In genomic region chr7:27840104-27840503, GRCm38 (mm10) we compare ENCODE assay signal across 28 mouse cellular contexts. TPM values are rescaled to one million over a fixed set of nuclear protein-coding genes. Genes with fewer than 3 reads are reported as not detected.
DNase-seq lines count a peak whose midpoint lies in the region; ATAC-seq and TF ChIP-seq lines count a peak whose summit lies in the region.
"Had no signal": no experiment of that assay in that cellular context is flagged by ENCODE, and none has a peak within 500 bp of the region (broad histone marks: within the 10 kb centered on the region; RNA-seq: fewer than 3 reads in every experiment).

No protein-coding gene starts in this region.

- peaks cover 54% of the 10 kb centered on the region for H3K4me1 ChIP-seq in megakaryocyte, embryonic 14.5 days
- H3K4me1 ChIP-seq in ES-E14 (ENCODE audit: control insufficient read depth in 2 of 2, insufficient read depth in 2 of 2, low read length in 2 of 2, poor library complexity in 1 of 2), result peaks cover 3 to 7% of the 10 kb centered on the region in 2 experiments; a peak in 3 of 4 replicates
- H3K4me1 ChIP-seq in midbrain, embryonic 15.5 days, result peaks cover 16% of the 10 kb centered on the region

- ATAC-seq in megakaryocyte, adult 5-6 weeks (ENCODE audit: poor library complexity, severe bottlenecking), result no peak
- ATAC-seq in midbrain, embryonic 15.5 days (replicated peaks), result no peak
- ATAC-seq: forebrain, embryonic 15.5 days; hindbrain, postnatal 0 days; inflammation-experienced regulatory T-cells, adult 6 months; intestine, embryonic 16.5 days had no signal

- no peaks in the 10 kb centered on the region for H3K9me3 ChIP-seq in megakaryocyte, embryonic 14.5 days
- no peaks in the 10 kb centered on the region for H3K9me3 ChIP-seq in ES-E14 (ENCODE audit: control insufficient read depth, insufficient read depth, low read depth, low read length)
- no peaks in the 10 kb centered on the region for H3K9me3 ChIP-seq in midbrain, embryonic 15.5 days
- H3K9me3 ChIP-seq: embryonic facial prominence, embryonic 10.5 days; embryonic facial prominence, embryonic 13.5 days; forebrain, embryonic 12.5 days; forebrain, embryonic 15.5 days had no signal

- H3K4me3 ChIP-seq in megakaryocyte, embryonic 14.5 days (replicated peaks), result peak overlapping the region; percentile 44
- peak overlapping the region; percentile 86 to 92 for H3K4me3 ChIP-seq in ES-E14 (ENCODE audit: insufficient read depth in 1 of 2, low read depth in 1 of 2, low read length in 2 of 2, poor library complexity in 1 of 2, severe bottlenecking in 1 of 2)
- no peak overlapping the region for H3K4me3 ChIP-seq in midbrain, embryonic 15.5 days
- H3K4me3 ChIP-seq: erythroblast, embryonic 14.5 days; forebrain, embryonic 12.5 days; forebrain, embryonic 15.5 days had no signal

- in situ Hi-C loops in ES-E14 (cut with MboI; ENCODE audit: low sequenced_read_pairs in 2 of 2, unreplicated experiment in 2 of 2), result no loop called here

- H3K36me3 ChIP-seq in megakaryocyte, embryonic 14.5 days (replicated peaks; ENCODE audit: low read length), result peaks cover 19% of the 10 kb centered on the region
- H3K36me3 ChIP-seq in ES-E14 (ENCODE audit: control insufficient read depth, insufficient read depth, low read length, poor library complexity, severe bottlenecking), result peaks cover 6% of the 10 kb centered on the region
- H3K36me3 ChIP-seq in midbrain, embryonic 15.5 days (replicated peaks), result 0 out of 2 replicates have a peak, but pooled peaks cover 2% of the 10 kb centered on the region

- H3K27me3 ChIP-seq in megakaryocyte, embryonic 14.5 days (replicated peaks), result no peaks in the 10 kb centered on the region
- H3K27me3 ChIP-seq in midbrain, embryonic 15.5 days (replicated peaks), result no peaks in the 10 kb centered on the region
- H3K27me3 ChIP-seq: CH12.LX; embryonic facial prominence, embryonic 13.5 days; forebrain, embryonic 12.5 days; forebrain, embryonic 15.5 days had no signal

- 86% methylated on average over 6 of the region's 6 CpGs for WGBS in midbrain, embryonic 15.5 days

- no peak overlapping the region for H3K4me2 ChIP-seq in midbrain, embryonic 15.5 days

- peak; percentile 72 for DNase-seq in ES-E14 (ENCODE audit: low read depth, low spot score)
- DNase-seq in ZHBTc4 (ENCODE audit: low read depth, low spot score), result peak; percentile 95
- no peak for DNase-seq in adrenal gland, adult 2 months
- DNase-seq: adrenal gland, adult 8-10 months; adrenal gland, postnatal 25 days; B cell, adult 2 months; cerebellum, adult 11-12 months; cerebellum, adult 8-10 months; cerebellum, postnatal 10 days; cerebellum, postnatal 36 days; embryo, embryonic 11 days; gastrocnemius, postnatal 10 days; gastrocnemius, postnatal 36 days; heart, postnatal 4 days; kidney, adult 18-20 months had no signal

- peak overlapping the region; percentile 87; the same call in 1 of the 2 replicates for H3K27ac ChIP-seq in ES-E14 (ENCODE audit: insufficient read depth, low read depth, low read length, poor library complexity, severe bottlenecking)
- no peak overlapping the region for H3K27ac ChIP-seq in midbrain, embryonic 15.5 days
- H3K27ac ChIP-seq: embryonic facial prominence, embryonic 10.5 days; embryonic facial prominence, embryonic 13.5 days; forebrain, embryonic 12.5 days; forebrain, embryonic 15.5 days; hindbrain, embryonic 14.5 days; hindbrain, postnatal 0 days had no signal

- peak overlapping the region; percentile 77; the same call in 1 of the 2 replicates for H3K9ac ChIP-seq in ES-E14 (ENCODE audit: insufficient read depth, low read depth, low read length, poor library complexity, severe bottlenecking)
- H3K9ac ChIP-seq in midbrain, embryonic 15.5 days, result no peak overlapping the region
- H3K9ac ChIP-seq: embryonic facial prominence, embryonic 13.5 days; forebrain, embryonic 15.5 days had no signal

TF ChIP-seq in ES-E14, 5 proteins besides CTCF, POLR2A, EP300 and RAD21:
- TF ChIP-seq ZC3H11A (IDR thresholded peaks at IDR 0.05; ENCODE audit: borderline replicate concordance, low read depth, low read length), result no peak
- TF ChIP-seq HCFC1 (IDR thresholded peaks at IDR 0.05; ENCODE audit: borderline replicate concordance, insufficient read depth, low read length), result no peak
- peak; percentile 58; the same call in 1 of the 2 replicates for TF ChIP-seq CHD2 (IDR thresholded peaks at IDR 0.05; ENCODE audit: low read depth, low read length)
- no peak for TF ChIP-seq ZNF384 (IDR thresholded peaks at IDR 0.05; ENCODE audit: low read depth, low read length)
- no peak for TF ChIP-seq MAFK (IDR thresholded peaks at IDR 0.05; ENCODE audit: insufficient read depth, low read depth, low read length)

RNA-seq across cellular contexts. Expression of gene Zfp59, which starts 1.7 kb away (rescaled TPM):
- not detected in 2 replicates for polyA plus RNA-seq in megakaryocyte, embryonic 14.5 days (2012; ENCODE audit: insufficient read depth, low replicate concordance)
- total RNA-seq in megakaryocyte, adult 5-6 weeks (2015), result 2.3 and 3.7 TPM in 2 replicates
- total RNA-seq in megakaryocyte, adult 5-6 weeks (2017), result 2.3 and 3.7 TPM in 2 replicates
- 14.5 and 16.3 TPM in 2 replicates for total RNA-seq in ES-E14 (2012; rRNA removed)
- polyA plus RNA-seq in midbrain, embryonic 15.5 days (2015; fragmentation: Nextera tagmentation; extraction: Ambion mirVana), result 11.5 and 12.0 TPM in 2 replicates
- total RNA-seq in adrenal gland, adult 2 months (2021), result 1 to 10 TPM; 3.1 to 3.8 TPM
- polyA plus RNA-seq in adrenal gland, adult 2 months (2012; rRNA removed), result 0.15 and 0.22 TPM in 2 replicates
- polyA plus RNA-seq: erythroblast, embryonic 14.5 days had no signal

RNA-seq across cellular contexts. Expression of gene Zfp607a, which starts 17.2 kb away (rescaled TPM):
- not detected in 2 replicates for polyA plus RNA-seq in megakaryocyte, embryonic 14.5 days (2012; ENCODE audit: insufficient read depth, low replicate concordance)
- total RNA-seq in megakaryocyte, adult 5-6 weeks (2015), result 5.4 and 5.8 TPM in 2 replicates
- 9.0 and 10.0 TPM in 2 replicates for total RNA-seq in megakaryocyte, adult 5-6 weeks (2017)
- 3.8 and 3.9 TPM in 2 replicates for total RNA-seq in ES-E14 (2012; rRNA removed)
- polyA plus RNA-seq in midbrain, embryonic 15.5 days (2015; fragmentation: Nextera tagmentation; extraction: Ambion mirVana), result 1.2 and 1.5 TPM in 2 replicates
- 1 to 10 TPM; 4.1 to 4.2 TPM for total RNA-seq in adrenal gland, adult 2 months (2021)
- 0.12 and 0.22 TPM in 2 replicates for polyA plus RNA-seq in adrenal gland, adult 2 months (2012; rRNA removed)
- polyA plus RNA-seq: erythroblast, embryonic 14.5 days had no signal

RNA-seq across cellular contexts. Expression of gene Zfp626, which starts 33.1 kb away (rescaled TPM):
- 0.03 TPM in 1 of 2 replicates, not detected in the other for polyA plus RNA-seq in megakaryocyte, embryonic 14.5 days (2012; ENCODE audit: insufficient read depth, low replicate concordance)
- 5.9 and 6.2 TPM in 2 replicates for total RNA-seq in megakaryocyte, adult 5-6 weeks (2015)
- 5.0 and 5.4 TPM in 2 replicates for total RNA-seq in megakaryocyte, adult 5-6 weeks (2017)
- total RNA-seq in ES-E14 (2012; rRNA removed), result 6.8 and 9.3 TPM in 2 replicates
- polyA plus RNA-seq in midbrain, embryonic 15.5 days (2015; fragmentation: Nextera tagmentation; extraction: Ambion mirVana), result 1.4 and 2.0 TPM in 2 replicates
- 1 to 10 TPM; 5.4 to 7.6 TPM for total RNA-seq in adrenal gland, adult 2 months (2021)
- polyA plus RNA-seq in adrenal gland, adult 2 months (2012; rRNA removed), result 0.11 and 0.15 TPM in 2 replicates
